Mouse (Mus musculus): Measurements from ENCODE around the gene Zfp874a. TPM values are rescaled to one million over a fixed set of nuclear protein-coding genes. Genes with fewer than 3 reads are reported as not detected.
"Not testable (repeated sequence)": the region's sequence is repeated elsewhere in the genome, so short reads cannot be mapped to it uniquely, and the experiment has no call there.

Zfp874a gene
- polyA plus RNA-seq (2015; fragmentation: Nextera tagmentation; extraction: Ambion mirVana), result 5.2 and 6.4 TPM in 2 replicates

- Histone ChIP-seq H3K27me3 (no peaks in the 10 kb centered on the region), H3K27ac (peak within 1 kb of the TSS; percentile 70), H3K9me3 (replicated peaks) (no peaks in the 10 kb centered on the region), H3K36me3 (peaks cover 10% of the 10 kb centered on the region), H3K4me1 (replicated peaks) (peaks cover 14% of the 10 kb centered on the region), H3K4me3 (replicated peaks) (peak within 1 kb of the TSS; percentile 72), H3K9ac (peak within 1 kb of the TSS; percentile 76), H3K4me2 (peak within 1 kb of the TSS; percentile 81)
- ATAC-seq (ENCODE audit: low read depth), result peak; percentile 97
- 1% methylated on average over 20 of the region's 20 CpGs for WGBS (ENCODE audit: insufficient replicate concordance)
- DNase-seq, result peak; percentile 75
These were observed at the start of gene Zfp874a for GRCm38 (mm10) chr13:67451172-67452020. Gene Zfp874a, minus strand, starts transcription at chr13:67451624.

- no peaks in the 10 kb centered on the region for H3K9me3 ChIP-seq (replicated peaks)
- H3K36me3 ChIP-seq, result no peaks in the 10 kb centered on the region
- H3K4me1 ChIP-seq (replicated peaks), result peaks cover 12% of the 10 kb centered on the region
- DNase-seq (no peak), ATAC-seq (ENCODE audit: low read depth) (no peak)
- no peaks in the 10 kb centered on the region for H3K27me3 ChIP-seq
- 66% methylated on average over 1 of the region's 1 CpGs for WGBS (ENCODE audit: insufficient replicate concordance)
- no peak overlapping the region for H3K9ac ChIP-seq
- H3K27ac ChIP-seq, result no peak overlapping the region
- peak overlapping the region; percentile 72; the same call in 1 of the 2 replicates for H3K4me3 ChIP-seq (replicated peaks)
- no peak overlapping the region; the same call in 1 of the 2 replicates for H3K4me2 ChIP-seq
These were observed 49.5 kb upstream of the Zfp874a start for GRCm38 (mm10) chr13:67500908-67501307.

- peak; percentile 69 for DNase-seq
- H3K9me3 ChIP-seq (replicated peaks), result no peaks in the 10 kb centered on the region
- peak within 1 kb of the TSS; percentile 78 for H3K4me2 ChIP-seq
- peaks cover 12% of the 10 kb centered on the region for H3K4me1 ChIP-seq (replicated peaks)
- peak within 1 kb of the TSS; percentile 76 for H3K9ac ChIP-seq
- H3K27me3 ChIP-seq, result no peaks in the 10 kb centered on the region
- WGBS (ENCODE audit: insufficient replicate concordance), result under 1% methylated on average over 22 of the region's 22 CpGs
- H3K36me3 ChIP-seq, result 0 out of 2 replicates have a peak, but pooled peaks cover 2% of the 10 kb centered on the region
- peak within 1 kb of the TSS; percentile 53; the same call in 1 of the 2 replicates for H3K27ac ChIP-seq
- peak; percentile 93 for ATAC-seq (ENCODE audit: low read depth)
- peak within 1 kb of the TSS; percentile 72 for H3K4me3 ChIP-seq (replicated peaks)
These were observed 48.8 kb upstream of the Zfp874a start, which contains the start of gene Zfp58 for GRCm38 (mm10) chr13:67500084-67500719. Gene Zfp58, minus strand, starts transcription at chr13:67500555.

GRCm38 (mm10) chr13:67495631-67496030 lies 44.2 kb upstream of the Zfp874a start:
- no peak for DNase-seq
- Histone ChIP-seq H3K9me3 (replicated peaks) (0 out of 2 replicates have a peak, but pooled peaks cover 8% of the 10 kb centered on the region), H3K36me3 (peaks cover 30% of the 10 kb centered on the region), H3K4me3 (replicated peaks) (no peak overlapping the region), H3K9ac (no peak overlapping the region), H3K4me1 (replicated peaks) (peaks cover 12% of the 10 kb centered on the region), H3K27ac (no peak overlapping the region), H3K4me2 (no peak overlapping the region), H3K27me3 (no peaks in the 10 kb centered on the region)
- no peak for ATAC-seq (ENCODE audit: low read depth)
- 65% methylated on average over 1 of the region's 1 CpGs for WGBS (ENCODE audit: insufficient replicate concordance)

- Histone ChIP-seq H3K27me3 (no peaks in the 10 kb centered on the region), H3K9me3 (replicated peaks) (no peaks in the 10 kb centered on the region), H3K36me3 (no peaks in the 10 kb centered on the region), H3K9ac (peak overlapping the region; percentile 79), H3K4me2 (peak overlapping the region; percentile 76), H3K4me3 (replicated peaks) (peak overlapping the region; percentile 75), H3K4me1 (replicated peaks) (peaks cover 21% of the 10 kb centered on the region), H3K27ac (peak overlapping the region; percentile 41; the same call in 1 of the 2 replicates)
- 27% methylated on average over 8 of the region's 8 CpGs for WGBS (ENCODE audit: insufficient replicate concordance)
- DNase-seq (no peak), ATAC-seq (ENCODE audit: low read depth) (peak; percentile 22; the same call in 1 of the 2 replicates)
These were observed 33.0 kb upstream of the Zfp874a start for GRCm38 (mm10) chr13:67484424-67484811.

- peak within 1 kb of the TSS; percentile 75 for H3K4me3 ChIP-seq (replicated peaks)
- DNase-seq, result peak; percentile 79
- WGBS (ENCODE audit: insufficient replicate concordance), result 2% methylated on average over 20 of the region's 20 CpGs
- H3K27me3 ChIP-seq, result no peaks in the 10 kb centered on the region
- H3K27ac ChIP-seq, result peak within 1 kb of the TSS; percentile 87
- H3K4me2 ChIP-seq, result peak within 1 kb of the TSS; percentile 76
- H3K4me1 ChIP-seq (replicated peaks), result peaks cover 21% of the 10 kb centered on the region
- no peaks in the 10 kb centered on the region for H3K9me3 ChIP-seq (replicated peaks)
- ATAC-seq (ENCODE audit: low read depth), result peak; percentile 94
- H3K9ac ChIP-seq, result peak within 1 kb of the TSS; percentile 79
- H3K36me3 ChIP-seq, result no peaks in the 10 kb centered on the region
These were observed 32.4 kb upstream of the Zfp874a start, which contains the start of gene Zfp874b for GRCm38 (mm10) chr13:67483625-67484423. Gene Zfp874b, minus strand, starts transcription at chr13:67484258.

GRCm38 (mm10) chr13:67481528-67481927 lies 30.1 kb upstream of the Zfp874a start:
- ATAC-seq (ENCODE audit: low read depth), result no peak
- Histone ChIP-seq H3K4me1 (replicated peaks) (peaks cover 21% of the 10 kb centered on the region), H3K27ac (no peak overlapping the region), H3K9me3 (replicated peaks) (no peaks in the 10 kb centered on the region), H3K36me3 (peaks cover 4% of the 10 kb centered on the region; the same call in 1 of the 2 replicates), H3K9ac (no peak overlapping the region), H3K4me3 (replicated peaks) (no peak overlapping the region), H3K27me3 (no peaks in the 10 kb centered on the region), H3K4me2 (0 out of 2 replicates have a peak overlapping the region, but pooled peaks have one; percentile 0)
- DNase-seq, result no peak
- 57% methylated on average over 4 of the region's 4 CpGs for WGBS (ENCODE audit: insufficient replicate concordance)

- no peak for DNase-seq
- Histone ChIP-seq H3K9me3 (replicated peaks) (0 out of 2 replicates have a peak, but pooled peaks cover 5% of the 10 kb centered on the region), H3K4me2 (no peak overlapping the region), H3K36me3 (peaks cover 28% of the 10 kb centered on the region), H3K4me1 (replicated peaks) (no peaks in the 10 kb centered on the region), H3K9ac (no peak overlapping the region), H3K27me3 (no peaks in the 10 kb centered on the region), H3K27ac (no peak overlapping the region), H3K4me3 (replicated peaks) (no peak overlapping the region)
- ATAC-seq (ENCODE audit: low read depth), result peak; percentile 26; the same call in 1 of the 2 replicates
- 60% methylated on average over 3 of the region's 3 CpGs for WGBS (ENCODE audit: insufficient replicate concordance)
These were observed 17.9 kb upstream of the Zfp874a start for GRCm38 (mm10) chr13:67469274-67469673.

GRCm38 (mm10) chr13:67463506-67464185 lies 12.2 kb upstream of the Zfp874a start:
- H3K4me2 ChIP-seq; H3K27ac ChIP-seq; H3K4me3 ChIP-seq (replicated peaks); ATAC-seq (ENCODE audit: low read depth); H3K9ac ChIP-seq; H3K4me1 ChIP-seq (replicated peaks); H3K9me3 ChIP-seq (replicated peaks); H3K27me3 ChIP-seq; DNase-seq; H3K36me3 ChIP-seq: not testable (repeated sequence)
- 18% methylated on average over 3 of the region's 5 CpGs for WGBS (ENCODE audit: insufficient replicate concordance)

- no peak overlapping the region; the same call in 1 of the 2 replicates for H3K27ac ChIP-seq
- peak overlapping the region; percentile 76 for H3K9ac ChIP-seq
- H3K4me2 ChIP-seq, result peak overlapping the region; percentile 81
- no peak for DNase-seq
- peaks cover 14% of the 10 kb centered on the region for H3K4me1 ChIP-seq (replicated peaks)
- no peaks in the 10 kb centered on the region for H3K9me3 ChIP-seq (replicated peaks)
- 17% methylated on average over 3 of the region's 3 CpGs for WGBS (ENCODE audit: insufficient replicate concordance)
- no peak for ATAC-seq (ENCODE audit: low read depth)
- peak overlapping the region; percentile 72 for H3K4me3 ChIP-seq (replicated peaks)
- H3K36me3 ChIP-seq, result peaks cover 4% of the 10 kb centered on the region; the same call in 1 of the 2 replicates
- H3K27me3 ChIP-seq, result no peaks in the 10 kb centered on the region
These were observed 541 bp upstream of the Zfp874a start for GRCm38 (mm10) chr13:67452021-67452309.
